Mouse (Mus musculus) kidney, postnatal 25 days (tissue): ENCODE measurements around the gene D430019H16Rik.

Experiments
- DNase-seq, 2 experiments: peaks; one replicate each; pipeline ENCODE4 v3.0.0; 2021; ENCODE audit warnings: mixed read lengths in 2 of 2

The D430019H16Rik gene

GRCm38 (mm10) chr12:105541590-105542402, 88.1 kb downstream of the D430019H16Rik start:
- no peak for DNase-seq

- no peak for DNase-seq
Measured at GRCm38 (mm10) chr12:105542513-105542912, 88.9 kb downstream of the D430019H16Rik start.
